Mouse (Mus musculus) midbrain, embryonic 16.5 days (tissue): ENCODE data around the gene Vps4b. TPM values are rescaled to one million over a fixed set of nuclear protein-coding genes. Genes with fewer than 3 reads are reported as not detected.

Source experiments
- ATAC-seq: fragments of 200-750 bp; cut with Nextera tagmentation; 2 replicates; pipeline ENCODE4 v1.8.0; 2017; ENCODE audit warnings: moderate TSS enrichment
- H3K27ac ChIP-seq: fragments of 300-500 bp; sonication (generic); 2 replicates; pipeline ENCODE4 v1.5.1; 2014; ENCODE audit warnings: mild to moderate bottlenecking, low read length, mixed read lengths
- H3K27me3 ChIP-seq: fragments of 300-500 bp; sonication (generic); 2 replicates; pipeline ENCODE4 v1.6.1; 2014; ENCODE audit warnings: low read depth, low read length, mixed read lengths; ENCODE audit not compliant: control insufficient read depth, insufficient read depth
- H3K36me3 ChIP-seq: fragments of 300-500 bp; sonication (generic); 2 replicates; pipeline ENCODE4 v1.6.1; 2014; ENCODE audit warnings: mild to moderate bottlenecking, low read length, moderate library complexity, mixed read lengths; ENCODE audit not compliant: control insufficient read depth, insufficient read depth
- H3K4me1 ChIP-seq: fragments of 300-500 bp; sonication (generic); 2 replicates; pipeline ENCODE4 v1.6.1; 2014; ENCODE audit warnings: mild to moderate bottlenecking, low read length, mixed read lengths; ENCODE audit not compliant: control insufficient read depth, insufficient read depth
- H3K4me2 ChIP-seq: fragments of 300-500 bp; sonication (generic); 2 replicates; pipeline ENCODE4 v1.6.1; 2014; ENCODE audit warnings: mild to moderate bottlenecking, low read length, mixed read lengths
- H3K4me3 ChIP-seq: fragments of 300-500 bp; sonication (generic); 2 replicates; pipeline ENCODE4 v1.5.1; 2014; ENCODE audit warnings: low read depth, mild to moderate bottlenecking, low read length, moderate library complexity, mixed read lengths
- H3K9ac ChIP-seq: fragments of 300-500 bp; sonication (generic); 2 replicates; pipeline ENCODE4 v1.6.1; 2014; ENCODE audit warnings: low read depth, low read length, mixed read lengths
- H3K9me3 ChIP-seq: fragments of 300-500 bp; sonication (generic); replicated peaks from 2 replicates; pipeline ENCODE4 v1.6.1; 2014; ENCODE audit warnings: mild to moderate bottlenecking, low read length, mixed read lengths; ENCODE audit not compliant: control insufficient read depth, poor library complexity, severe bottlenecking
- WGBS: fragments of 180-500 bp; shearing (Covaris S2); extraction: QIAGEN DNeasy Blood & Tissue Kit; methylation state at CpG from one replicate; pipeline ENCODE4 v1.1.7; 2014; 5-methylcytosine and 5-hydroxymethylcytosine counted together
- polyA plus RNA-seq: library from polyadenylated mRNA; unstranded; fragments of >200 nt; fragmentation: Nextera tagmentation; extraction: Ambion mirVana; gene quantifications from 2 replicates; pipeline ENCODE4 v1.2.1, GENCODE M21; 2015

Vps4b gene
- polyA plus RNA-seq, 1 experiment from 2014 or later = 32.9 TPM

GRCm38 (mm10) chr1:106714530-106714981, 82.0 kb downstream of the Vps4b start:
- Histone ChIP-seq H3K4me3 (peak overlapping the region; percentile 84), H3K4me1 (peaks cover 19% of the 10 kb centered on the region), H3K9me3 (no peaks in the 10 kb centered on the region), H3K27me3 (no peaks in the 10 kb centered on the region), H3K9ac (peak overlapping the region; percentile 97), H3K36me3 (no peaks in the 10 kb centered on the region), H3K4me2 (peak overlapping the region; percentile 92), H3K27ac (peak overlapping the region; percentile 94)
- WGBS = 4% methylated on average over 21 of the region's 21 CpGs
- ATAC-seq = peak; percentile 76

Other genes starting within 250 kb of the Vps4b start
- gene Bcl2, start 82.5 kb downstream of the Vps4b start, polyA plus RNA-seq = 14.7 and 16.2 TPM in 2 replicates
- gene Kdsr, start 37.0 kb downstream of the Vps4b start, polyA plus RNA-seq = 16.6 and 17.2 TPM in 2 replicates
- gene Serpinb5, start 64.4 kb upstream of the Vps4b start, polyA plus RNA-seq = not detected in 2 replicates
- not detected in 2 replicates for gene Serpinb12, start 137.7 kb upstream of the Vps4b start, polyA plus RNA-seq
- gene Serpinb13, start 184.3 kb upstream of the Vps4b start, polyA plus RNA-seq = not detected in 2 replicates